Mouse (Mus musculus): ENCODE measurements around the gene Bdh2. TPM values are rescaled to one million over a fixed set of nuclear protein-coding genes. Genes with fewer than 3 reads are reported as not detected.

Bdh2 gene
- polyA plus RNA-seq, 1 experiment = 2.4 TPM

GRCm38 (mm10) chr3:135272627-135273026, 8.4 kb upstream of the Bdh2 start:
- TF ChIP-seq CTCF (IDR thresholded peaks at IDR 0.05; ENCODE audit: borderline replicate concordance, extremely low read depth, insufficient read depth, insufficient read length) (no peak), POLR2A (IDR thresholded peaks at IDR 0.05; ENCODE audit: borderline replicate concordance, extremely low read depth, insufficient read depth, insufficient read length, poor library complexity, severe bottlenecking) (no peak)
- peak; percentile 28 for DNase-seq (ENCODE audit: low read depth)

GRCm38 (mm10) chr3:135273047-135273446, 8.0 kb upstream of the Bdh2 start:
- TF ChIP-seq POLR2A (IDR thresholded peaks at IDR 0.05; ENCODE audit: borderline replicate concordance, extremely low read depth, insufficient read depth, insufficient read length, poor library complexity, severe bottlenecking) (no peak), CTCF (IDR thresholded peaks at IDR 0.05; ENCODE audit: borderline replicate concordance, extremely low read depth, insufficient read depth, insufficient read length) (no peak)
- DNase-seq (ENCODE audit: low read depth) = no peak

GRCm38 (mm10) chr3:135280160-135280559, 861 bp upstream of the Bdh2 start:
- no peak for TF ChIP-seq CTCF (IDR thresholded peaks at IDR 0.05; ENCODE audit: borderline replicate concordance, extremely low read depth, insufficient read depth, insufficient read length)
- no peak for TF ChIP-seq POLR2A (IDR thresholded peaks at IDR 0.05; ENCODE audit: borderline replicate concordance, extremely low read depth, insufficient read depth, insufficient read length, poor library complexity, severe bottlenecking)
- DNase-seq (ENCODE audit: low read depth) = no peak

- TF ChIP-seq CTCF (IDR thresholded peaks at IDR 0.05; ENCODE audit: borderline replicate concordance, extremely low read depth, insufficient read depth, insufficient read length) (no peak), POLR2A (IDR thresholded peaks at IDR 0.05; ENCODE audit: borderline replicate concordance, extremely low read depth, insufficient read depth, insufficient read length, poor library complexity, severe bottlenecking) (no peak)
- DNase-seq (ENCODE audit: low read depth) = no peak
Observed at GRCm38 (mm10) chr3:135281701-135282100, 680 bp downstream of the Bdh2 start.

GRCm38 (mm10) chr3:135285256-135285655, 4.2 kb downstream of the Bdh2 start:
- TF ChIP-seq POLR2A (IDR thresholded peaks at IDR 0.05; ENCODE audit: borderline replicate concordance, extremely low read depth, insufficient read depth, insufficient read length, poor library complexity, severe bottlenecking) (no peak), CTCF (IDR thresholded peaks at IDR 0.05; ENCODE audit: borderline replicate concordance, extremely low read depth, insufficient read depth, insufficient read length) (no peak)
- DNase-seq (ENCODE audit: low read depth) = no peak

- DNase-seq (ENCODE audit: low read depth) = no peak
- TF ChIP-seq POLR2A (IDR thresholded peaks at IDR 0.05; ENCODE audit: borderline replicate concordance, extremely low read depth, insufficient read depth, insufficient read length, poor library complexity, severe bottlenecking) (no peak), CTCF (IDR thresholded peaks at IDR 0.05; ENCODE audit: borderline replicate concordance, extremely low read depth, insufficient read depth, insufficient read length) (no peak)
Observed at GRCm38 (mm10) chr3:135285807-135286206, 4.8 kb downstream of the Bdh2 start.

GRCm38 (mm10) chr3:135288138-135288750, 7.2 kb downstream of the Bdh2 start:
- TF ChIP-seq POLR2A (IDR thresholded peaks at IDR 0.05; ENCODE audit: borderline replicate concordance, extremely low read depth, insufficient read depth, insufficient read length, poor library complexity, severe bottlenecking) (no peak), CTCF (IDR thresholded peaks at IDR 0.05; ENCODE audit: borderline replicate concordance, extremely low read depth, insufficient read depth, insufficient read length) (no peak)
- no peak for DNase-seq (ENCODE audit: low read depth)

- TF ChIP-seq POLR2A (IDR thresholded peaks at IDR 0.05; ENCODE audit: borderline replicate concordance, extremely low read depth, insufficient read depth, insufficient read length, poor library complexity, severe bottlenecking) = no peak
- no peak for TF ChIP-seq CTCF (IDR thresholded peaks at IDR 0.05; ENCODE audit: borderline replicate concordance, extremely low read depth, insufficient read depth, insufficient read length)
- no peak for DNase-seq (ENCODE audit: low read depth)
Observed at GRCm38 (mm10) chr3:135289148-135289547, 8.1 kb downstream of the Bdh2 start.

GRCm38 (mm10) chr3:135290249-135290894, 9.4 kb downstream of the Bdh2 start:
- TF ChIP-seq POLR2A (IDR thresholded peaks at IDR 0.05; ENCODE audit: borderline replicate concordance, extremely low read depth, insufficient read depth, insufficient read length, poor library complexity, severe bottlenecking) (no peak), CTCF (IDR thresholded peaks at IDR 0.05; ENCODE audit: borderline replicate concordance, extremely low read depth, insufficient read depth, insufficient read length) (peak; percentile 82; the same call in 1 of the 2 replicates)
- peak; percentile 93 for DNase-seq (ENCODE audit: low read depth)

GRCm38 (mm10) chr3:135293703-135294102, 12.7 kb downstream of the Bdh2 start:
- DNase-seq (ENCODE audit: low read depth) = peak; percentile 64
- no peak for TF ChIP-seq CTCF (IDR thresholded peaks at IDR 0.05; ENCODE audit: borderline replicate concordance, extremely low read depth, insufficient read depth, insufficient read length)
- TF ChIP-seq POLR2A (IDR thresholded peaks at IDR 0.05; ENCODE audit: borderline replicate concordance, extremely low read depth, insufficient read depth, insufficient read length, poor library complexity, severe bottlenecking) = no peak

GRCm38 (mm10) chr3:135295559-135295958, 14.5 kb downstream of the Bdh2 start:
- TF ChIP-seq POLR2A (IDR thresholded peaks at IDR 0.05; ENCODE audit: borderline replicate concordance, extremely low read depth, insufficient read depth, insufficient read length, poor library complexity, severe bottlenecking) (no peak), CTCF (IDR thresholded peaks at IDR 0.05; ENCODE audit: borderline replicate concordance, extremely low read depth, insufficient read depth, insufficient read length) (no peak)
- DNase-seq (ENCODE audit: low read depth) = no peak

GRCm38 (mm10) chr3:135298560-135298959, 17.5 kb downstream of the Bdh2 start:
- DNase-seq (ENCODE audit: low read depth) = no peak
- no peak for TF ChIP-seq CTCF (IDR thresholded peaks at IDR 0.05; ENCODE audit: borderline replicate concordance, extremely low read depth, insufficient read depth, insufficient read length)
- no peak for TF ChIP-seq POLR2A (IDR thresholded peaks at IDR 0.05; ENCODE audit: borderline replicate concordance, extremely low read depth, insufficient read depth, insufficient read length, poor library complexity, severe bottlenecking)

All from brain, embryonic 14.5 days (tissue).